Comparison of ENCODE assay signal across 8 mouse cellular contexts in the genomic region with DNA sequence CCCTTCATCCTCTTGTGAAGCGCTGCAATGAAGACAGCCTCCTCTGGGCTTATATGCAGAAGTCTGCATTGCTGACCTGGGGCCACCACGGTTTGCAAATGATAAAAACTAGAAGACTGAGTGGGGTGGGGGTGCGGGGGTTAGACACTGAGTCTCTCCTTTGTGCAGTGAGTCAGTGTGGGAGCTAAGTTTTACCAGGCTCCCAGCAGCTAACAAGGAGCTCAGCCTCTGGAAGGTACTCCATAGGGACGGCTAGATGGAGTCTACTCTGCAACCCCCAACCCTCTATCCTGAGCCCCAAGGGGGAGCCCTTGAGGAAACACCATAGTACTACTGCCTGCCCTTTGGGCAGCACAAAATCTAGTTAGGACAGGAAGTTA.
DNase-seq lines count a peak whose midpoint lies in the region; ATAC-seq and TF ChIP-seq lines count a peak whose summit lies in the region.

No protein-coding gene starts in this region.

- no peaks in the 10 kb centered on the region for H3K9me3 ChIP-seq in lung, postnatal 0 days (ENCODE audit: low read length)
- no peaks in the 10 kb centered on the region for H3K9me3 ChIP-seq in hindbrain, embryonic 13.5 days
- no peaks in the 10 kb centered on the region for H3K9me3 ChIP-seq in midbrain, postnatal 0 days (ENCODE audit: low read length)

- TF ChIP-seq CTCF in lung, postnatal 0 days (IDR thresholded peaks at IDR 0.05), result peak; percentile 37
- TF ChIP-seq CTCF in midbrain, postnatal 0 days (IDR thresholded peaks at IDR 0.05), result peak; percentile 51

- no peak for ATAC-seq in lung, postnatal 0 days
- peak; percentile 15; the same call in 1 of the 2 replicates for ATAC-seq in hindbrain, embryonic 13.5 days (ENCODE audit: low FRiP score)
- ATAC-seq in midbrain, postnatal 0 days (ENCODE audit: low FRiP score), result peak; percentile 17

- no peaks in the 10 kb centered on the region for H3K27me3 ChIP-seq in lung, postnatal 0 days (replicated peaks; ENCODE audit: insufficient read depth, low read length)
- peaks cover 28% of the 10 kb centered on the region for H3K27me3 ChIP-seq in hindbrain, embryonic 13.5 days
- no peaks in the 10 kb centered on the region for H3K27me3 ChIP-seq in midbrain, postnatal 0 days (ENCODE audit: insufficient read depth, low read length)

- TF ChIP-seq EP300 in lung, postnatal 0 days (IDR thresholded peaks at IDR 0.05), result no peak

- peaks cover 20% of the 10 kb centered on the region; the same call in 1 of the 2 replicates for H3K4me1 ChIP-seq in lung, postnatal 0 days (ENCODE audit: insufficient read depth, low read depth, low read length)
- peaks cover 42% of the 10 kb centered on the region for H3K4me1 ChIP-seq in hindbrain, embryonic 13.5 days (replicated peaks)
- H3K4me1 ChIP-seq in midbrain, postnatal 0 days (ENCODE audit: insufficient read depth, low read length), result peaks cover 16% of the 10 kb centered on the region; the same call in 1 of the 2 replicates

- WGBS in lung, postnatal 0 days, result 14% methylated on average over 4 of the region's 4 CpGs
- WGBS in hindbrain, embryonic 13.5 days, result 8% methylated on average over 4 of the region's 4 CpGs
- 6% methylated on average over 4 of the region's 4 CpGs for WGBS in midbrain, postnatal 0 days

- intact Hi-C loops in gastrocnemius, postnatal 36 days (cut with DNase I), result no loop called here

- no peak overlapping the region for H3K9ac ChIP-seq in lung, postnatal 0 days (replicated peaks; ENCODE audit: low read depth)
- H3K9ac ChIP-seq in hindbrain, embryonic 13.5 days, result peak overlapping the region; percentile 76
- H3K9ac ChIP-seq in midbrain, postnatal 0 days (replicated peaks; ENCODE audit: low read length, poor library complexity, severe bottlenecking), result peak overlapping the region; percentile 69

- peak overlapping the region; percentile 40 for H3K4me3 ChIP-seq in lung, postnatal 0 days (ENCODE audit: low read depth, low read length)
- peak overlapping the region; percentile 57 for H3K4me3 ChIP-seq in hindbrain, embryonic 13.5 days
- H3K4me3 ChIP-seq in midbrain, postnatal 0 days (ENCODE audit: low read depth, low read length), result peak overlapping the region; percentile 48

- peak; percentile 73 for DNase-seq in cerebellum, adult 11-12 months
- DNase-seq in cerebellum, adult 8-10 months, result no peak
- peak; percentile 27 for DNase-seq in lung, postnatal 0 days (ENCODE audit: low spot score)
- no peak for DNase-seq in lung, postnatal 36 days
- DNase-seq in midbrain, postnatal 0 days (ENCODE audit: low spot score), result no peak
- DNase-seq in gastrocnemius, postnatal 36 days, result no peak
- DNase-seq in left cerebral cortex, adult 11 months (ENCODE audit: low spot score), result no peak

- H3K36me3 ChIP-seq in lung, postnatal 0 days (ENCODE audit: insufficient read depth, low read length), result no peaks in the 10 kb centered on the region
- no peaks in the 10 kb centered on the region for H3K36me3 ChIP-seq in hindbrain, embryonic 13.5 days
- H3K36me3 ChIP-seq in midbrain, postnatal 0 days (ENCODE audit: insufficient read depth, low read length), result no peaks in the 10 kb centered on the region

- H3K4me2 ChIP-seq in lung, postnatal 0 days (replicated peaks; ENCODE audit: low read depth, low read length), result peak overlapping the region; percentile 89
- H3K4me2 ChIP-seq in hindbrain, embryonic 13.5 days, result peak overlapping the region; percentile 95
- H3K4me2 ChIP-seq in midbrain, postnatal 0 days (ENCODE audit: low read depth, low read length, poor library complexity, severe bottlenecking), result peak overlapping the region; percentile 91

- H3K27ac ChIP-seq in lung, postnatal 0 days (ENCODE audit: low read length), result no peak overlapping the region
- peak overlapping the region; percentile 69 for H3K27ac ChIP-seq in hindbrain, embryonic 13.5 days
- peak overlapping the region; percentile 77 for H3K27ac ChIP-seq in midbrain, postnatal 0 days (ENCODE audit: low read depth, low read length)

Comparison
In these comparisons a context has a peak if more than half of its experiments do, and no peak if none do; other contexts are left out.
1. DNase-seq: peak in cerebellum, adult 11-12 months (single experiment) and lung, postnatal 0 days (single experiment); none in cerebellum, adult 8-10 months (single experiment), lung, postnatal 36 days (single experiment), midbrain, postnatal 0 days (single experiment), gastrocnemius, postnatal 36 days (0 of 2) and left cerebral cortex, adult 11 months (single experiment).
2. Peak in every context shown above with its lines, with median percentiles within 50 percentile points of each other: H3K4me2 ChIP-seq and H3K4me3 ChIP-seq.